Mouse (Mus musculus): ENCODE measurements around the gene Magi1. TPM values are rescaled to one million over a fixed set of nuclear protein-coding genes. Genes with fewer than 3 reads are reported as not detected.

Magi1 gene
- total RNA-seq, 2 experiments from 2014 or later: 13.9 to 18.5 TPM

- no peak for DNase-seq
These were observed 465.2 kb downstream of the Magi1 start for GRCm38 (mm10) chr6:93818494-93818893.

GRCm38 (mm10) chr6:93805407-93805936 lies 478.2 kb downstream of the Magi1 start:
- no peak for DNase-seq

GRCm38 (mm10) chr6:93802390-93802789 lies 481.3 kb downstream of the Magi1 start:
- peak; percentile 34 to 40 for DNase-seq

GRCm38 (mm10) chr6:93800465-93800864 lies 483.3 kb downstream of the Magi1 start:
- DNase-seq: no peak

GRCm38 (mm10) chr6:93792309-93793215 lies 491.2 kb downstream of the Magi1 start:
- no peak for DNase-seq

- no peak for DNase-seq
These were observed 494.0 kb downstream of the Magi1 start for GRCm38 (mm10) chr6:93789721-93790120.

GRCm38 (mm10) chr6:93787042-93787441 lies 496.7 kb downstream of the Magi1 start:
- DNase-seq: no peak

GRCm38 (mm10) chr6:93786220-93786619 lies 497.5 kb downstream of the Magi1 start:
- no peak for DNase-seq

GRCm38 (mm10) chr6:93771081-93771480 lies 512.6 kb downstream of the Magi1 start:
- DNase-seq: no peak

- DNase-seq: no peak
These were observed 513.3 kb downstream of the Magi1 start for GRCm38 (mm10) chr6:93770283-93771025.

GRCm38 (mm10) chr6:93758114-93758513 lies 525.6 kb downstream of the Magi1 start:
- peak in 1 of 2 experiments; percentile 7 for DNase-seq

GRCm38 (mm10) chr6:93757353-93758087 lies 526.2 kb downstream of the Magi1 start:
- peak; percentile 81 to 84 for DNase-seq

GRCm38 (mm10) chr6:93743145-93743544 lies 540.6 kb downstream of the Magi1 start:
- no peak for DNase-seq

GRCm38 (mm10) chr6:93739786-93740185 lies 543.9 kb downstream of the Magi1 start:
- DNase-seq: no peak

- DNase-seq: no peak
These were observed 546.6 kb downstream of the Magi1 start for GRCm38 (mm10) chr6:93737083-93737482.

GRCm38 (mm10) chr6:93736071-93736470 lies 547.6 kb downstream of the Magi1 start:
- DNase-seq: peak; percentile 20 to 37

- no peak for DNase-seq
These were observed 549.9 kb downstream of the Magi1 start for GRCm38 (mm10) chr6:93733800-93734199.

- no peak for DNase-seq
These were observed 554.0 kb downstream of the Magi1 start for GRCm38 (mm10) chr6:93729702-93730101.

- DNase-seq: no peak
These were observed 554.9 kb downstream of the Magi1 start for GRCm38 (mm10) chr6:93728791-93729190.

- DNase-seq: no peak
These were observed 556.0 kb downstream of the Magi1 start for GRCm38 (mm10) chr6:93727630-93728178.

GRCm38 (mm10) chr6:93726829-93727455 lies 556.8 kb downstream of the Magi1 start:
- peak; percentile 15 to 17 for DNase-seq
